Mouse (Mus musculus) liver, postnatal 0 days (tissue): ENCODE data around the gene Nfib.

Experiments
- CTCF ChIP-seq: sonication (generic); IDR thresholded peaks from 2 replicates; pipeline ENCODE4 v1.5.1; 2016; ENCODE audit warnings: antibody characterized with exemption, low read depth
- EP300 ChIP-seq: IDR thresholded peaks from 2 replicates; pipeline ENCODE4 v1.6.1; 2016; ENCODE audit warnings: antibody characterized with exemption, low read depth, mild to moderate bottlenecking

DNA sequence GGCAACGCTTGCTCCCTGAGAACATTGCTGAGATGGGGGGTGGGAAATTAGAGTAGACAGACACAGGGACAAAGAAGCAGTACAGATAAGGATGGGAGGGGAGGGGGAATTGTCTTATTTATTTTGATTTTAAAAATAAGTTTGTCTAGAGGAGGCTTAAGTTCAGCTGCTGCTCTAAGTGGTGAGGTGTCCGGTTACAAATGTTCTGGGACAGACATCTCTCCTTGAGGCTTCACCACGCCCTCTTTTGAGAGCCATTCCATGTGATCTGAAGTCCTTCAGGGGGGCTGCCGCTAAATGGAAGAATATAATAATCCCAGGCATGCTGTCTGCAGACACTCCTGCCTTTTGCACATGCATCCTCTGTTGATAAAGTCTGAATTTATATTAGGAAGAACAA lies 107.1 kb downstream of the Nfib start:
- TF ChIP-seq CTCF (no peak), EP300 (no peak)
